Mouse (Mus musculus): ENCODE measurements around the gene Pagr1b.
A peak's percentile ranks its signal among the peaks of the same experiment; 100 is the strongest.

GRCm38 (mm10) chr7:127014320-127014719 is 2.0 kb downstream of the Pagr1b start, which contains the start of gene Mvp:
- TF ChIP-seq CTCF (IDR thresholded peaks at IDR 0.05 in 2 of 3, conservative IDR thresholded peaks at IDR 0.05 in 1 of 3; ENCODE audit: control insufficient read depth in 1 of 3, insufficient read depth in 1 of 3, low read depth in 2 of 3, low read length in 3 of 3, poor library complexity in 1 of 3, severe bottlenecking in 1 of 3) (no peak), POLR2A (IDR thresholded peaks at IDR 0.05; ENCODE audit: control insufficient read depth in 1 of 2, insufficient read depth in 1 of 2, low read depth in 1 of 2, low read length in 2 of 2, poor library complexity in 1 of 2) (peak in 1 of 2 experiments; percentile 56; a peak in 1 of 4 replicates), POLR2AphosphoS2 (IDR thresholded peaks at IDR 0.05; ENCODE audit: low read length) (peak; percentile 85), TCF12 (IDR thresholded peaks at IDR 0.05; ENCODE audit: low read depth, low read length) (no peak), NRF1 (IDR thresholded peaks at IDR 0.05; ENCODE audit: insufficient read depth, low read depth, low read length, poor library complexity, severe bottlenecking) (no peak), E2F4 (IDR thresholded peaks at IDR 0.05; ENCODE audit: borderline replicate concordance, low read depth, low read length) (no peak), MAFK (IDR thresholded peaks at IDR 0.05; ENCODE audit: borderline replicate concordance, low read depth, low read length) (no peak), TAL1 (IDR thresholded peaks at IDR 0.05; ENCODE audit: low read length) (no peak), ELF1 (IDR thresholded peaks at IDR 0.05; ENCODE audit: low read depth, low read length) (peak; percentile 66)
